Mouse (Mus musculus) lung, postnatal 0 days (tissue): Measurements from ENCODE around the gene Rcsd1.

Experiments
- CTCF ChIP-seq: IDR thresholded peaks from 2 replicates; pipeline ENCODE4 v1.5.1; 2016; ENCODE audit warnings: antibody characterized with exemption, mild to moderate bottlenecking
- EP300 ChIP-seq: IDR thresholded peaks from 2 replicates; pipeline ENCODE4 v1.6.1; 2016; ENCODE audit warnings: antibody characterized with exemption, mild to moderate bottlenecking, control low read depth

DNA sequence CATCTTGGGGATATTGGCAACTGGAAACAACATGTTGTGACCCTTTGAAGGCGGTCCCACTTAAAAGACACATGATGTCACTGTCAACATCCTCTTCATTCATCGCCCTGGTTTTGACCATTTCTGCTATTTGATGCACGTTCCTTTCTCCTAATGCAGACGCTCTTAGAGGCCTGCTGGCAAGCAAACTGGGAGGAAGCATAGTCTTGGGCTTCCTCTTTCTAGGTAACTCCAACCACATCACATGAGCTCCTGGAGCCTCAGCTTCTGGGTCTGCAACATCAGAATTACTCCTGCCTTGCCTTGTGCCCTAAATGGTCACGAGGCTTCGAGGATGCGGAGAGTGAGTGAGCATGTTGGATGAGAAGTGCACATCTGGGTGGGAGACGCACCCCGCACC lies 34.4 kb downstream of the Rcsd1 start:
- no peak for TF ChIP-seq CTCF
- no peak for TF ChIP-seq EP300
